Mouse (Mus musculus) left cerebral cortex, postnatal 25 days (tissue): ENCODE data around the gene Nt5c3b. TPM values are rescaled to one million over a fixed set of nuclear protein-coding genes. Genes with fewer than 3 reads are reported as not detected.

ENCODE experiments used
- DNase-seq, 2 experiments: peaks; one replicate each; pipeline ENCODE4 v3.0.0; 2022; ENCODE audit warnings: low spot score in 2 of 2, mixed read lengths in 1 of 2
- intact Hi-C: fragments of 180-260 bp; cut with DNase I; formaldehyde crosslinking; loops from one replicate; pipeline ENCODE4 v1.15.1; 2025
- total RNA-seq, 2 experiments: library from RNA; stranded (reverse); gene quantifications; 2 replicates each; pipeline ENCODE4 v1.2.3; 2021

Gene Nt5c3b
- 10 to 100 TPM; 50.7 to 57.1 TPM for total RNA-seq

DNA sequence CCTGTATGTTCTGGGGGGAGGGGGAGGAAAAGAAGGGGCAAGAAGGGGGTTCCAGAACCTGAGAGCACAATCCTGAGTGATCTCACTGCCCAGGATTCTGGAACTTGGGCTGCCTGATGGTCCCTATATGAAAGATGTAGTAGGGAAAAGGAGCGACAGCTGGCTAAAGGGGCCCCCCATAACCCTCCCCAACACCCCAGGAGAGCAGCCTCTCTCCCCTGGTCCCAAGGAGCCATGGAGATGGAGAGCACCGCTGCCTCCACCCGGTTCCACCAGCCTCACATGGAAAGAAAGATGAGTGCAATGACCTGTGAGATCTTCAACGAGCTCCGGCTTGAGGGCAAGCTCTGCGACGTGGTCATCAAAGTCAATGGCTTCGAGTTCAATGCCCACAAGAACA lies at the start of gene Nt5c3b, which contains the start of gene Klhl10:
TSS of gene Nt5c3b (minus strand) at position 12 of the 400 bp plus-strand sequence.
TSS of gene Klhl10 (plus strand) at position 121 of the 400 bp plus-strand sequence.
- DNase-seq: no peak
- intact Hi-C loops: no loop called here

GRCm38 (mm10) chr11:100490951-100491350 lies 49.3 kb upstream of the Nt5c3b start:
- no peak for DNase-seq
- intact Hi-C loops: no loop called here

GRCm38 (mm10) chr11:100485801-100486538 lies 44.4 kb upstream of the Nt5c3b start:
- peak in 1 of 2 experiments; percentile 11 for DNase-seq
- intact Hi-C loops: no loop called here

DNA sequence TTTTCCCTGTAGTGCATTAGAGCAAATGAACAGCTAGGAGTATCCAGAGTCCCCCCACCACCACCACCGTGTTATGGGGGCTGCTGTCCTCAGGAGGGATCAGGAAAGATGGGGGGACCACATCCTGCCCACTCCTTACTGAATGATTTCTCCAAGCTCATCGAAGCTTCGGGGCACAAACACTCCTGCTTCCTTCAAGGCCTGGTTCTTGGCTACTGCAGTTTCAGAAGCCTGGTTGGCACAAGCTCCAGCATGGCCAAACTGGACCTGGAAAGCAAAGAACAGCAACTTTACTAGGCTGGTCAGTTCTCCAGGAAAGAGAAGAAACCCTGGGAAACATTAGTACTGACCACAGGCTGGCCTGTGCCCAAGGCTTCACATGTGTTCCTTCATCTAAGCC lies 42.9 kb upstream of the Nt5c3b start:
- no peak for DNase-seq
- intact Hi-C loops: no loop called here

GRCm38 (mm10) chr11:100479152-100479551 lies 37.5 kb upstream of the Nt5c3b start:
- no peak for DNase-seq
- intact Hi-C loops: no loop called here

DNA sequence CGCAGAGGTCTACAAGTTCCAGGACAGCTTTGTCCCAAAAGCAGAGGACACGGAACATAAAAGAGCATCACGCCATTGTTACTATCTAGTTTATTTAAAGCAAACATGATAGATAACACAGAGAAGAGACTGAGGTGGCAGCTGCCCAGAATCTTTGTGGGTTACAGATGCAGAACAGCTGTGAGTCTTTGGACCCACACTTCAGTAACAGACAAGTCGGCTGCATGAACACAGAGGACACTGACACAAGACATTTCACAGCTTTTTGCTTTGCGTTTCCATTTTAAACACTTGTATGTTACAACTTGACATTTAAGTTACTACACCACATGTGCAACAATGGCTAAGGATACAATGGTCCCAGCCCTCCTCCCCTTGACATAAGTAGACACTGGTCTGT lies 34.7 kb upstream of the Nt5c3b start:
- intact Hi-C loops: no loop called here
- DNase-seq: no peak

DNA sequence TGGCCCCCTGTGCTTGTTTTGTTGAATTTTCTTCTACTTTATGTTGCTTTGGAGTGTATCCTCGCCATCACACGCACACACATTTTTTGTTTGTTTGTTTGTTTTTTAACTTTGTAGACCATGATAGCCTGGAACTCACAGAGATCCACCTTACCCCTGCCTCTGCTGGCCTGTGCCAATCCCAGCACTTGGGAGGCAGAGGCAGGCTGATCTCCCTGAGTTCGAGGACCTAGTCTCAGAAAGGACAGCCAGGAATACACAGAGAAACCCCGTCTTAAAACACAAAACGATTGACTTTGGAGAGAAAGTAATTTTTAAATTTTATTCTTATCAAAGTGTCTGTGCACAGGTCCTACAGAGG lies 31.3 kb upstream of the Nt5c3b start:
- intact Hi-C loops: loop anchor here (2.0 kb wide), 2 partner anchors 46 to 110 kb away; no protein-coding TSS in a partner anchor
- DNase-seq: no peak

DNA sequence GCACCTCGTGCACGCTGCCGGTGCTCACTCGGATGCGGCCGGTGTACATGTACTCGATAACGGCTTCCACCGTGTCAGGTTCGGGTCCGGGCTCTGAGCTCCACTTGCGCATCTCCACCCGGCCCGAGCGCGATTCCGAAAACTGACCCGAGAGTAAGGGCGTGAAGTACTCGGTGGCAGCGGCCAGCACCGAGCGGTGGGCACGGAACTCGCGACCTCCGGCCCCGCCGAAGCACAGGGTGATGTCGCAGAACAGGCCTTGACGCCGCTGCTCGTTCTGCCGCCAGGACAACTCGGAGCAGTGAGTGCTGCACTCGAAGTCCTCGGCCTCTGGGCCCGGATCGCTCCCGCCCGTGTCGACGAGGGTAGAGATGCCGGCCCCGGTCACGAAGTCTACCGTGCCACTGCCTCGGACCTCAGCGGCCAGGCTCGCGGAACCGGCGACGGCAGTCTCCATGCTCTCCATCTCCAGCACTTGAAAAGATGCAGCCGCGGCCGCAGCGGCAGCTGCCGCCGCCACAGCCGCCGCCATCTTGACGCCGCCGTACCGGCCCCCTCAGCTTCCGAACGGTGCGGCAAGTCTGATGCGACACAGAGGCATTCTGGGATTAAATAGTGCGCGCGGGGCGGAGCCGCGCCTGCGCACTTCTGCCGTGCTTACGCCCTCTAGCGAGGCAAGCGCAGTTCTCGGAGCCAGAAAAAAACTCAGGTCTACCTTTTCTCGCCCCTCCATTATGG lies 30.8 kb upstream of the Nt5c3b start, which contains the start of gene Klhl11:
TSS of gene Klhl11 (minus strand) at position 545 of the 738 bp plus-strand sequence.
- intact Hi-C loops: loop anchor here (2.0 kb wide), 2 partner anchors 46 to 110 kb away; no protein-coding TSS in a partner anchor
- peak; percentile 94 to 95 for DNase-seq

GRCm38 (mm10) chr11:100471352-100472196 lies 30.0 kb upstream of the Nt5c3b start:
- intact Hi-C loops: loop anchor here (2.0 kb wide), 2 partner anchors 45 to 109 kb away; no protein-coding TSS in a partner anchor
- DNase-seq: peak in 1 of 2 experiments; percentile 9

DNA sequence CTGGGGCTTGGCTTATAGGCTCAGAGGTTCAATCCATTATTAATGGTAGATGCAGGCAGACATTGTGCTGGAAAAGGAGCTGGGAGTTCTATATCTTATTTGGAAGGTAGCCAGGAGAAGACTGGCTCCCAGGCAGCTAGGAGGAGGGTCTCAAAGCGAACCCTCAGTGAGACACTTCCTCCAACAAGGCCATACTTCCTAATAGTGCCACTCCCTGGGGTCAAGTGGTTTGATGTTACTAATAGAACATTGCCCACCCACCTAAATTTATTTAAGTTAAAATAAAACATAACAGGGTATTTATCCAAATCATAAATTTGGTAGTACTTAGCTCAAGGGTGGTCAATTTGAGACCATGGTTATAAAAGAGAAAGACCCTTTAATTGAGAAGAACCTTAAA lies 24.2 kb upstream of the Nt5c3b start:
- intact Hi-C loops: no loop called here

GRCm38 (mm10) chr11:100465229-100465792 lies 23.7 kb upstream of the Nt5c3b start:
- intact Hi-C loops: no loop called here
- no peak for DNase-seq

More for the DNA sequence above, 24.2 kb upstream of the Nt5c3b start:
- DNase-seq: no peak

GRCm38 (mm10) chr11:100462699-100463098 lies 21.1 kb upstream of the Nt5c3b start:
- DNase-seq: peak in 1 of 2 experiments; percentile 52
- intact Hi-C loops: no loop called here

DNA sequence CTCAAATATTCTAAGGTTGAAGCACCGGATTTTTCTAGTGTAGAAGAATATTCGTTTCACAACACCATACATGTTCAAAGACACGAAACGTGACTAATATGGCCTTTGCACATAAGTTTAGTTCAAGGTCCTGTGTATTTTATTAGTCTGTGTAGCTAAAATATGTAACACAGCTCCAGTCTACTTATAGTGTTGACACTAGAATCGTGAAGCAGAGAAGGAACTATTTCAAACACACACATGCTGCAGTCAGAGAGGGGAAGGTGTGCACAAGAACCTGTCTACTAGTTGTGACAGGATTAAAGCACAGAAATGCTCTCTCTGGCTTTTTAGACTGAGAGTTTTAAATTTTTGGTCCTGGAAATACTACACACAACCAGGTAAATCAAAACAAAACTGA lies 16.1 kb upstream of the Nt5c3b start:
- intact Hi-C loops: no loop called here
- no peak for DNase-seq

GRCm38 (mm10) chr11:100457247-100457646 lies 15.6 kb upstream of the Nt5c3b start:
- no peak for DNase-seq
- intact Hi-C loops: no loop called here

- no peak for DNase-seq
- intact Hi-C loops: no loop called here
Observed at GRCm38 (mm10) chr11:100442625-100443024, 1.0 kb upstream of the Nt5c3b start.

DNA sequence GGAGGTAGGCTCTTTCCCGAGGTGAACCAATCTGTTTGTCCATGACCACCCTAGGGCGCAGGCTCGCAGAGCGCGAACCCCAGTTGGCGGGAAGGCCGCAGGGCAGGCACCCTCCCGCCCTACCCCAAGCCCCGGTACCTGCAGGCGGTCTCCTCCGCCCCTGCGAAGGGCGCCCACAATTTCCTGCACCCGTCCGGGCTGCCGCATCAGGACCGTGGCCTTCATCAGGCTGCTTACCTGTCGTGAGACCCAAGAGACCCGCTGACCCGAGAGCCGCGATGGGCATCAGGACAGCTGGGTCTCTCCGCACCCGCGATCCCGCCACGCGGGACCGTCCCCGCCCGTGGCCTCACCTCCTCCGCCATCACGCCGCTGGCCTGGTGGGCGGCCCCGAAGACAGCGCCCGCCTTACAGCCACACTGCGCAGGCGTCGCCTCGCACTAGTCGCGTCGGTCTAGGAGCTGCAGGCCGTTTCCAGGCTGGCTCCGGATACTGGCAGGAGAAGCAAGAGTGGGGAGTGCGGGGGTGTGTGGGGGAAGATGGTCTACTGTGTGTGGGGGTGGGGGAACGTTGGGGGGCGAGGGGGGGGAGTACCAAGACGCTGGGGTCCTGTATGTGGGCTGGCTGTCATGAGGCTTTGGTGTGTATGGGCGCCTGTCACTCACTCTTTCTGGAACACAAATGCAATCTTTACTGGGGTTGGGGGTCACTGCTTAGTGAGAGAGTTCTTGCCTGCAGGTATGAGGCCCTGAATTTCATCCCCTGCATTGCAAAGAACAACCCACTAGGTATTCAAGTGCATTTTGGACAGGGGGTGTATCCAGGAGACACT lies 701 bp downstream of the Nt5c3b start:
- peak; percentile 85 to 87 for DNase-seq
- intact Hi-C loops: no loop called here

GRCm38 (mm10) chr11:100437901-100438300 lies 3.7 kb downstream of the Nt5c3b start:
- no peak for DNase-seq
- intact Hi-C loops: no loop called here

DNA sequence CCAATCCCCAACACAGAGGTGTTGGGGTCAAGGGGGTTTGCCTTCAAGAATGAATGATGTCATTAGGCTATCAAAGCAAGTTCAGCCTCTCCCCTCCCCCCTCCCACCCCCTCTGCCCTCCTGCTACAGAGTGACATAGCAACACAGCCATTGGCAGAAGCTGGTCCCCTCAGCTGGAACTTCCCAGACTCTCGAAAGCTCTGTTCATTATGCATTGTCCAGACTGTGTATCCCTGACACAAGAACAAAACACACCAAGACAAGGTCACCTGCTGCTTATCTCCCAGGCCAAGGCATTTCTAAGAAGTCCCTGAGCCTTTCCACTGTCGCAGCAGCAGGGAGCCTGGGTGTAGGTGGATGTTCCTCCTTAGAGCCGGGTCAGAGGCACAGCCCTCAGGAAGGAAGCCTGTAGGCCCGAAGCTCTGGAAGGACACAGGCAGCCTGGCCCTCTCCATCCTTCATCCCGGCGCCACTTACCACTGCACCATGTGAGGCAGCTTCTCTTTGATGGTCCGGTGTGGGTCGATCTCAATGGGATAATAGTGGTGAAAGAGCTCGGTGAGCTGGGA lies 5.8 kb downstream of the Nt5c3b start:
- intact Hi-C loops: no loop called here
- DNase-seq: no peak
